Mouse (Mus musculus): ENCODE data around the gene Gm20388. TPM values are rescaled to one million over a fixed set of nuclear protein-coding genes. Genes with fewer than 3 reads are reported as not detected.

The Gm20388 gene
- polyA plus RNA-seq, 1 experiment from 2014 or later = not detected

DNA sequence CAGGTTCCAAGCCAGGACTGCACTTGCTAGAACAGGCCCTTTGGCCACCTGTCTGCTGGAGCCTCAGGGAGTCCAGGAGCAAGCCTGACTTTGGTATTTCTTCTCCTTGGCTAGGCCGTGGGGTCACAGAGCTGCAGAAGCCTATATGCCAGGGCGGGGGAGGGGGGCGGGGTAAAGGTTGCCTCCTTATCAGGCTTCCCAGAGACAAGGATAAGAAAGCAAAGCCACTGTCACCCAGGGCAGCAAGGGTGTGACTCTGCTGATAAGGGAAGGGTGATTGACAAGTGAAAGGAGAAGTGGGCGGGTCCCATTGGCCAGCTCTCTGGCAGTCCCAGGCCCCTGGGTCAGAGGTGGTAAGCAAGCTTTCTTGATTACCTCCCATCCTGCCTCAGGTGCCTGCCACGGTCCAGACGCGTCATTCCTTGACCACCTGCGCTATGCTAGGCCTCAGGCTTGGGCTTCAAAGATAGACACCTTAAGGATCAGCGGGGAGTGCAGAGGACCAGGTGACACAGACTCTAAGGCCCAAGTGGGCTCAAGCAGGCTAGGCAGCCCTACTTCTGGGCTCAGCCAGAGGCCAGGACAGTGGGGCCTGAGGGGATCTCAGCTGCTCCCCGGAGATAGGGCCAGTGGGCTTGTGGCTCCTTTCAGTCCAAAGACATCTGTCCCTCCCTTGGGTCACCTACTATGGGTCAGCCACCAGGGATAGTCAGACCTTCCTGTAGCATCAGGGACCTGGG is 565.0 kb downstream of the Gm20388 start:
- Histone ChIP-seq H3K36me3 (no peaks in the 10 kb centered on the region), H3K9me3 (no peaks in the 10 kb centered on the region), H3K4me2 (no peak overlapping the region), H3K4me1 (peaks cover 50% of the 10 kb centered on the region), H3K27ac (no peak overlapping the region), H3K9ac (no peak overlapping the region), H3K4me3 (no peak overlapping the region), H3K27me3 (no peaks in the 10 kb centered on the region)
- WGBS = 69% methylated on average over 10 of the region's 10 CpGs
- no peak for ATAC-seq (ENCODE audit: insufficient number of reproducible peaks, insufficient read depth, low FRiP score, low TSS enrichment, low read depth)

DNA sequence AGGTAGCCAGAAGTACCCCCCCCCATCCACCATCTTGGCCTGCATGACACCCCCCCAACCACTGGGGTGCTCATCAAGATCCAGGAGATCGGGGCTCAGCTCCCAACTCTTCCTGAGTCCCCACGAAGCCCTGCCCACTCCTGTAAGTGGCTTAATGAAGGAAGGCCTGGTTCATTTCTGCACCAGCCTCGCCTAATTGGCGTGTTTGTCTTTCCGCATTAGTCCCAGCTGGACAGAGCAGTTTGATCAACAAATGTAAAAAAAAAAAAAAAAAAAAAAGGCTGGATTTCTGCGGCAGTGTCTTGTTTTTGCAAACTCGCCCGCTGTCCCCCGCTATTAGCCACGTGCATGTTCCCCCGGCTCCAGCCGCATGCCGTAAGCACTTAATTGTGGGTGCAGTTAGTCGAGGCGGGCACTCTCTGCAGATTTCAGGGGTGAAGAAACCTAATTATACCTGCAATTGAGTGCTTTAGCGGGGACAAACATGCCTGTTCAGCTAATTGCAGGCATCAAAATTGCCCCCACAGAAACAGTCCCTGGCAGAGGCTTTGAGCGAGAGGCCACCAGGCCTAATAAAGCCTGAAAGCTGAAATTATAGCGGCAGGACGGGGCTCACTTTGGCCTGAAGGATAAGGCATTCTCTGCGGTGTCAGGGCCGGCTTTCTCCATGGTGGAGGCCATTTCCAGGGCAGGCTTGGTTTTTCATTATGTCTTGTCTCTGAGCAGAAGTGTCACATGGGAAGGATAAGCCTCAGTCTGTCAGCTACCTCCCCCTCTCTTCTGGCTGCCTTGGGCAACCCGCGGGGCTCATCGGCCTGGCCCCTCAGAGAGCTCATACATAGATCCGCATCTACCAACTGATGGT is 566.3 kb downstream of the Gm20388 start:
- ATAC-seq (ENCODE audit: insufficient number of reproducible peaks, insufficient read depth, low FRiP score, low TSS enrichment, low read depth) = no peak
- H3K4me3 ChIP-seq = no peak overlapping the region
- H3K9me3 ChIP-seq = no peaks in the 10 kb centered on the region
- H3K27ac ChIP-seq = no peak overlapping the region
- no peak overlapping the region for H3K4me2 ChIP-seq
- H3K27me3 ChIP-seq = no peaks in the 10 kb centered on the region
- H3K9ac ChIP-seq = 0 out of 2 replicates have a peak overlapping the region, but pooled peaks have one; percentile 27
- no peaks in the 10 kb centered on the region for H3K36me3 ChIP-seq
- peaks cover 37% of the 10 kb centered on the region for H3K4me1 ChIP-seq
- WGBS = 33% methylated on average over 25 of the region's 25 CpGs

DNA sequence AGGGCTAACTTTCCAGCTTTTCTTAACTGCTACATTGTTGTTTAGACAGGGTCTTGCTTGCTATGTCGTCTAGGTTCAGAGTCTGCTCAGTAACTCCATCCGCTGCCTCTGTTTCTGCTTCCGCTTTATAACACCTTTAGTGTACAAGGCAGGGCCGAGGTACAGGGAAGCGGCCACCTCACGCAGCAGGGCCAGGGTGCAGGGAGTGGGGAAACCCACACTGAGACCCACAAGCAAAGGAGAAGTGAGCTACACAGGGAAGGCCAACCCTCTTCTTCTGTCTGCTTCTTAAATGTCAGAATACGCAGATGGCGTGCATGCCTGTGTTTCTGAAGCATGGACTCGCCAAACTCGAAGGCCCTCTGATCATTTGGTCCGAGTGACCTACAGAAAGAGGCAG is 568.1 kb downstream of the Gm20388 start:
- no peak overlapping the region for H3K9ac ChIP-seq
- no peak overlapping the region for H3K27ac ChIP-seq
- ATAC-seq (ENCODE audit: insufficient number of reproducible peaks, insufficient read depth, low FRiP score, low TSS enrichment, low read depth) = no peak
- no peak overlapping the region for H3K4me3 ChIP-seq
- H3K9me3 ChIP-seq = no peaks in the 10 kb centered on the region
- peaks cover 2% of the 10 kb centered on the region; the same call in 1 of the 2 replicates for H3K27me3 ChIP-seq
- H3K36me3 ChIP-seq = no peaks in the 10 kb centered on the region
- H3K4me1 ChIP-seq = peaks cover 30% of the 10 kb centered on the region
- no peak overlapping the region for H3K4me2 ChIP-seq
- WGBS = 88% methylated on average over 11 of the region's 11 CpGs

DNA sequence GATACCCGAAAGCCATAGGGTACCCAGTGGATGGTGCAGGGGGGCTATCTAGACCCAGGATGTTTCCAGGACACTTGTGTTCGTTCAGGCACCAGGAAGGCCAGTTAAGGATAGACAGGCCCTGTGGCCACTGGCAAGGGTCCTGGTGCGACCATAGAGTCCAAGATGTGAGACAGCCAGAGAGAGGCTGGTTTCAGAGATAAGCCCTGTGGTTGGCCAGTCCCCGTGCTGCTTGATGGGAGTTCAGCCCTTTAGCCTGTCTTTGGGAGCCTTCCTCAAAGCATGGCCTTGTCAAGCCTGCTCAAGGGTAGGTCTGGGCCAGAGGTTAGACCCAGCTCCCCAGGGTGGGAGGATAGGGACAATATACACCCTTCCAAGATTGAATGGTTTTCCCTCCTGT is 569.0 kb downstream of the Gm20388 start:
- no peak for ATAC-seq (ENCODE audit: insufficient number of reproducible peaks, insufficient read depth, low FRiP score, low TSS enrichment, low read depth)
- H3K27me3 ChIP-seq = peaks cover 12% of the 10 kb centered on the region; the same call in 1 of the 2 replicates
- WGBS = 86% methylated on average over 4 of the region's 4 CpGs
- no peak overlapping the region for H3K9ac ChIP-seq
- no peaks in the 10 kb centered on the region for H3K36me3 ChIP-seq
- H3K9me3 ChIP-seq = no peaks in the 10 kb centered on the region
- peaks cover 40% of the 10 kb centered on the region for H3K4me1 ChIP-seq
- no peak overlapping the region for H3K4me2 ChIP-seq
- no peak overlapping the region for H3K4me3 ChIP-seq
- no peak overlapping the region for H3K27ac ChIP-seq

- Histone ChIP-seq H3K4me1 (peaks cover 47% of the 10 kb centered on the region), H3K27ac (no peak overlapping the region), H3K9me3 (no peaks in the 10 kb centered on the region), H3K36me3 (no peaks in the 10 kb centered on the region), H3K4me3 (no peak overlapping the region), H3K4me2 (no peak overlapping the region), H3K9ac (no peak overlapping the region), H3K27me3 (peaks cover 33% of the 10 kb centered on the region)
- ATAC-seq (ENCODE audit: insufficient number of reproducible peaks, insufficient read depth, low FRiP score, low TSS enrichment, low read depth) = no peak
- WGBS = 65% methylated on average over 9 of the region's 9 CpGs
Measured at GRCm38 (mm10) chr8:120482015-120482689, 571.5 kb downstream of the Gm20388 start.

- H3K27ac ChIP-seq = peak overlapping the region; percentile 48
- H3K4me2 ChIP-seq = peak overlapping the region; percentile 12; the same call in 1 of the 2 replicates
- peaks cover 55% of the 10 kb centered on the region for H3K4me1 ChIP-seq
Measured at GRCm38 (mm10) chr8:120484460-120484859, 573.8 kb downstream of the Gm20388 start.

DNA sequence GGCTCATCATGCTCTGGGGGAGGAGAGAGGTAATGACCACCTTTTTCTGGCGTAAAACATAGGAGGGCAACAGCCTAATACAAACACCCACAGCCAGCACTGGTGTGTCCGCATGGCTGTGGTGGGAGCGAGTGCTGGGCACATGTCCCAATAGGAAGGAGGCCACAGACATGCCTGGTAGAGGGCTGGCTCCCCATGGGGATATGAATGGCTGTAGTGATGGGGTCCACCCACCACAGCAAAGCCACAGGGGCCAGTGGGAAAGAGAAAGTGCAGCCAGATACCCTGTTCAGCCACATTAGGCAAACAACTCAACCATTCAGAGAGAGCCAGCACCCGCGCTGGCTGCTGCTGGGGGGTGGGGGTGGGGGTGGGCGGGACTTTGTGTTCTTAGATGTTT is 574.5 kb downstream of the Gm20388 start:
- H3K36me3 ChIP-seq = no peaks in the 10 kb centered on the region
- 0 out of 2 replicates have a peak, but pooled peaks have one; percentile 8 for ATAC-seq (ENCODE audit: insufficient number of reproducible peaks, insufficient read depth, low FRiP score, low TSS enrichment, low read depth)
- peak overlapping the region; percentile 41; the same call in 1 of the 2 replicates for H3K9ac ChIP-seq
- whole genome bisulfite sequencing = 32% methylated on average over 6 of the region's 6 CpGs
- peak overlapping the region; percentile 48 for H3K27ac ChIP-seq
- H3K4me1 ChIP-seq = peaks cover 61% of the 10 kb centered on the region
- no peaks in the 10 kb centered on the region for H3K9me3 ChIP-seq
- peaks cover 38% of the 10 kb centered on the region for H3K27me3 ChIP-seq
- no peak overlapping the region for H3K4me3 ChIP-seq
- peak overlapping the region; percentile 12 for H3K4me2 ChIP-seq

More at GRCm38 (mm10) chr8:120484460-120484859, 573.8 kb downstream of the Gm20388 start:
- Histone ChIP-seq H3K36me3 (no peaks in the 10 kb centered on the region), H3K9me3 (no peaks in the 10 kb centered on the region), H3K9ac (peak overlapping the region; percentile 41), H3K4me3 (no peak overlapping the region), H3K27me3 (peaks cover 33% of the 10 kb centered on the region)
- ATAC-seq (ENCODE audit: insufficient number of reproducible peaks, insufficient read depth, low FRiP score, low TSS enrichment, low read depth) = no peak
- WGBS = 39% methylated on average over 6 of the region's 6 CpGs

- peak overlapping the region; percentile 80 for H3K9ac ChIP-seq
- peaks cover 45% of the 10 kb centered on the region for H3K27me3 ChIP-seq
- H3K4me3 ChIP-seq = peak overlapping the region; percentile 69; the same call in 1 of the 2 replicates
- ATAC-seq (ENCODE audit: insufficient number of reproducible peaks, insufficient read depth, low FRiP score, low TSS enrichment, low read depth) = no peak
- peak overlapping the region; percentile 91 for H3K4me2 ChIP-seq
- no peaks in the 10 kb centered on the region for H3K36me3 ChIP-seq
- H3K9me3 ChIP-seq = no peaks in the 10 kb centered on the region
- 17% methylated on average over 21 of the region's 21 CpGs for WGBS
- H3K27ac ChIP-seq = peak overlapping the region; percentile 92
- H3K4me1 ChIP-seq = peaks cover 68% of the 10 kb centered on the region
Measured at GRCm38 (mm10) chr8:120485551-120486476, 575.2 kb downstream of the Gm20388 start.

DNA sequence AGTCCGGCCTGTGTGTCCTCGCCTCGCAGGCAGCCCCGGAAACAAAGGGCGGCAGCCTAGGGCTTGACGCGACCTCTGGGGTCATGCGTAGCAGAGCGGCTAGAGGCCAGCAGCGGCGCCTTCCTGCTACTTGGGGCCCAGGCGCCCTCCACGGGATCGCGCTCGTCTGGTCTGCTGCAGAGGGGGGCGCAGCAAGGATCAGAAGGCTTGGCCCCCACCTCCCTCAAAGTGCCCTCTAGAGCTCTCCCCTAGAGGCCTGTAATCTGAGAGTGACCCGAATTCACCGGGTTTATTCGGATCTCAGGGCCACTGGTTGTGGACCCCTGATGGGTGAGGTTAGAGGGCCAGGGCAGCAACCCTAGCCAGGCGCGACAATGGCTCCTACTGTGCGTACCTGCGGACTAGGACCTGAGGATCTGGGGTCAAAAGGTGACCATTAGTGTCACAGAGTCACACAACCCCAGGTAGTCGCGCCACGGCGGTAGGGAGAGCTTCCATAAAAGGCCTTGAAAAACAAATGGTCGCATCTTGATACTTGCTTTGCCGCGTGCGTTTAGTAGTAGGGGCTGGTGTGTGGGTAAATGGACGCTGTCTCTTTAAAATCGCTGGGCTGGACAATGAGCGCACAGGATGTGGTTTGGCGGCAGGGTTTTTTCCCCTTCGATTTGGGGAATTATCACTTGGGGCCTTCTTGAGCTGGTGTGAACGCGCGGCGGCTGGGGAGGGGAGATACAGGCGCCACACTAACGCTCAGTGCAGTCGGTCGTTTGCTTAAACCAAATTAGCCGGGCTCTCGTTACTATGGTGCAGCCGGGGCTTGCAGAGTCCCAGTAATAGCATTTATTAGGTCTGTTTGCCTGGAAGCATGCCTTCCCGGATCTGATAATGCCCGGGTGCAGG is 576.1 kb downstream of the Gm20388 start:
- Histone ChIP-seq H3K9me3 (no peaks in the 10 kb centered on the region), H3K27me3 (peaks cover 51% of the 10 kb centered on the region), H3K9ac (peak overlapping the region; percentile 80), H3K4me3 (peak overlapping the region; percentile 69), H3K4me1 (peaks cover 77% of the 10 kb centered on the region), H3K36me3 (no peaks in the 10 kb centered on the region), H3K27ac (peak overlapping the region; percentile 92), H3K4me2 (peak overlapping the region; percentile 91)
- ATAC-seq (ENCODE audit: insufficient number of reproducible peaks, insufficient read depth, low FRiP score, low TSS enrichment, low read depth) = no peak
- WGBS = 4% methylated on average over 50 of the region's 50 CpGs

DNA sequence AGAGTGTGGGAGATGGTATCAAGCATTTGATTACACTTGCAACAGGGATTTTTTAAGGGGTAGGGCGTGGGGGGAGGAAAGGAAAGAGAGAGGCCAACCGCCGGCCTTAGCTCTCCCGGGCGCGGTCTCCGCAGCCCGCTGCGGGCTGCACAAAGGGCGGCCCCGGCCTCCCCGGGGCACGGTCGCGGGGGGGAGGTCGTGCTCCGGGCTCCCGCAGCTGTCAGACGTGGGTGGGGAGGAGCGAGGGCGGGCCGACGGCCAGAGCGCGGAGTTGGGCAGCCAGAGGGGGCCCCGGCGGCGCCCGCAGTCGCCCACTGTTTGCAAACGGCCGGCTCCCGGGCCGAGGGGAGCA is 576.7 kb downstream of the Gm20388 start:
- H3K36me3 ChIP-seq = no peaks in the 10 kb centered on the region
- peak overlapping the region; percentile 91 for H3K4me2 ChIP-seq
- ATAC-seq (ENCODE audit: insufficient number of reproducible peaks, insufficient read depth, low FRiP score, low TSS enrichment, low read depth) = no peak
- H3K27ac ChIP-seq = peak overlapping the region; percentile 92
- peak overlapping the region; percentile 80 for H3K9ac ChIP-seq
- 0% methylated on average over 29 of the region's 34 CpGs for WGBS
- H3K9me3 ChIP-seq = no peaks in the 10 kb centered on the region
- peak overlapping the region; percentile 69 for H3K4me3 ChIP-seq
- peaks cover 82% of the 10 kb centered on the region for H3K4me1 ChIP-seq
- peaks cover 51% of the 10 kb centered on the region for H3K27me3 ChIP-seq
